Mouse (Mus musculus) inflammation-experienced regulatory T-cells, adult 16 weeks (primary cell): ENCODE data around the gene Gm20807. TPM values are rescaled to one million over a fixed set of nuclear protein-coding genes. Genes with fewer than 3 reads are reported as not detected.

ENCODE experiments used
- polyA plus RNA-seq: library from polyadenylated mRNA; unstranded; fragments of 100-300 nt; shearing (Covaris generic); gene quantifications from one replicate; pipeline ENCODE4 v1.2.1, GENCODE M21; 2017

Gm20807 gene
- not detected for polyA plus RNA-seq

DNA sequence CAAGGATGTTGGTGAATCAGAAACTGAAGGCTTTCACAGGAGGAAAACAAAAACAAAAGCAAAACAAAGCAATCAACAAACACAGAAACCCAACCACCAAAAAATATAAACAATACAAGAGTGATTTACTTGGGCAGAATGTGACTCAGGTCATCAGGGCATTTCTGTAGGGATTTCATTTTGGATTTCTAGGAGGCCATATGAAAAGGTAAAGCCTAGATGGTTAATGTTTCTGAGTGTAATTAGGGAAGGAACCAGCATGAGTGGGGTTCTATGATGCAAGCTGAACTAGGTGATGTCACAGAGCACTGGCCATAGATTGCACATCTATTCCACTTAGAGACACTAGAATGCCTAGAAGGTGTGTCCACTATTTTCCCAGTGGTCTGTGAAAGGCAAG, at the start of gene Gm20807:
Gene Gm20807, plus strand, starts transcription at position 301 of the 400 bp plus-strand sequence.

Other genes starting within 250 kb of the Gm20807 start
- not detected for gene Gm21891, start 90.6 kb downstream of the Gm20807 start, polyA plus RNA-seq
- gene Gm21425, start 119.1 kb downstream of the Gm20807 start, polyA plus RNA-seq, result not detected
- not detected for gene Gm21828, start 181.0 kb downstream of the Gm20807 start, polyA plus RNA-seq
- gene Gm21440, start 209.5 kb downstream of the Gm20807 start, polyA plus RNA-seq, result not detected
- gene Gm21454, start 209.6 kb downstream of the Gm20807 start, polyA plus RNA-seq, result not detected